Mouse (Mus musculus) mesoderm, embryonic 11.5 days (tissue): Measurements from ENCODE around the gene Tmem72.

ENCODE experiments used
- DNase-seq: peaks from one replicate; pipeline ENCODE4 v3.0.0-alpha.2; 2012; ENCODE audit warnings: low read depth, low spot score

Gene Tmem72

DNA sequence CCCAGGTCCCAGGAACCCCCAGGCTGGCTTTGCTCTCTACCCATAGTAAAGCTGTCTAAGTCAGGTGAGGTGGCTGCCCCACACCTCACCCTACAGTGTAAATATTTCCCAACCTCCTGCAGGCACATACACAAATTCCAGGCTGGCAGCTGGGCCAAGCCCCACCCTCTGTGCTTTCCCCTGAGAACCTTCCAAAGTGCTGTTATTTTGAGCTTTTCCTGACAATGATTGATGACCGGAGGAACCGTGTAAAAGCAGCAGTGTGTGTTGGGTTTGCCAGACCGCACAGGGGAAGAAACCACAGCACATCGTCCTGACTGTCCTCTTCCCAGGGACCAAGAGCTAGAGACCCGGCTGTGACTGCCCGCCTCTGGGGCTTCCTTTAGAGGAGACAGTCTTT is 66.3 kb downstream of the Tmem72 start, which contains the start of gene Depp1:
Gene Depp1, plus strand, starts transcription at position 204 of the 400 bp plus-strand sequence.
- DNase-seq, result peak; percentile 78

GRCm38 (mm10) chr6:116649811-116650210 is 66.9 kb downstream of the Tmem72 start:
- no peak for DNase-seq

DNA sequence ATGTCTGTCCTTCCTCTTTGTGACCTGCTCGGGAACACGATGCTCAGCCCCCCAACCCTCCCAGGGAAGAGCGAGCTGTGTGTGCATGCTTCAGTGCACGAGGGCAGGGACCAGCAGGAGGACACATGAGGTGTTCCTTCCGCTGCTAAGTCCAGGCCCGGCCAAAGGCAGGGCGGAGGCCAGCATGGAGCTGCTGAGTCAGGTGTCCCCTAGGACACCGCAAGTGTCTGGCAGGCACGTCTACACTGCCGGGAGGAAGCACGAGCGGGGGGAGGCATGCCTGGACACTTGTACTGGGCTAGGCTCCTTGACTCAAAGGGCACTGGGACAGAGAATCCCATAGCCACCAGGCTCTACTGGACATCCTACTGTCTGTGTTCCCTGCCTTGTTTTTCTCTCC is 69.0 kb downstream of the Tmem72 start:
- no peak for DNase-seq

- DNase-seq, result no peak
Observed at GRCm38 (mm10) chr6:116644335-116644734, 72.4 kb downstream of the Tmem72 start.

- DNase-seq, result no peak
Observed at GRCm38 (mm10) chr6:116643881-116644280, 72.8 kb downstream of the Tmem72 start.

DNA sequence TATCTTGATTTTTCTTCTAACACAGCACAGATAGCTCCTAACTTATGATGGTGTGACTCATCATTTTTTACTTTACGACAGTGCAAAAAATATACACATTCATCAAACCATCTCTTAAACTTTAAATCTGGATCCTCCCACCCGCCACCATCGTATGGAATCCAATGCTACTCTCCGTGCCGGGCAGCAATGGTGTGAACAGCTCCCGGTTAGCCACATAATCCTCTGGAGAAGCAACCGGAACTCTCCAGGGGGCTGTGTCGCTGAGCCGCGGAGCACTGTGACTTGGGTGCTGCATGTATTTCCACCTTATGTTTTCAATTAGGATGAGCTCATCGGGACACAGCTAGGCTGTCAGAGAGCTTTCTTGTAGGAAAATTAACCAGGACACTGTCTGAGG is 73.8 kb downstream of the Tmem72 start:
- DNase-seq, result no peak

GRCm38 (mm10) chr6:116639663-116640062 is 77.0 kb downstream of the Tmem72 start:
- no peak for DNase-seq

DNA sequence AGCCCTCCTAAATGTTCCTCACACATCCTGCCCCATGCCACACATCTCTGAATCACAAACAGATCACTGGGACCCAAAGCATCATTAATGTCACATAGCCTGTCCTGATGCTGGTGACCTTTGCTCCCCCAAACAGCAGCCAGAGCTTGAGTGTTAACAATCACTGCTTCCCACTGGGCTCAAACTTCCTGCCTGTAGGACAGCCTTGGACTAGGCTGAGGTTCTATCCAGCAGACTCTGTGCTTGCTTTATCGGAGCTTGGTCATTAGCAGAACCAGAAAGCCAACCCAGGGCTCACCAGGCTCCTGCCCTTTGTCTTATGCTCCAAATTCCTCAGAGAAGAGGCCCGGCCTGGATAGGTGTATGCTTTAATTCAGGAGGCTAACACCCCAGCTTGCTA is 77.8 kb downstream of the Tmem72 start:
- no peak for DNase-seq

DNA sequence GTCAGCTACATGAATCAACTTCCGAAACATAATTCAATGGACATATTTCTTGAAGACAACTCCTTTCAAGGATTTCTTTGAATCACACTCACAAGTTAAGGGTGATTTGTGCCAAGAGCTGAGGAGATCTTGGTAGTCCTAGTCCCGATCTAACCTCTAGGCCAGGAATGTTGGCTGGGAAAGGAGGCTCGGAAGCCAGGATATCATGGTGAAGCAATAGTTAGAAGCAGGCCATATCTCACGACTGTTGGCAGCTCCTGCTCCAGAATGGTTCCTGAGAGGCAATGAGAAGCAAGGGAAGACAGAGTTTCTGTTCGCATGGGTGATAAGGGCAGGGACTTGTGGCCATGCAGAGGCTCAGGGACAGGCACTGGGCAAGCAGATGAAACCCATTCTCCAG is 79.2 kb downstream of the Tmem72 start:
- no peak for DNase-seq

GRCm38 (mm10) chr6:116636581-116637235 is 80.0 kb downstream of the Tmem72 start:
- DNase-seq, result no peak

DNA sequence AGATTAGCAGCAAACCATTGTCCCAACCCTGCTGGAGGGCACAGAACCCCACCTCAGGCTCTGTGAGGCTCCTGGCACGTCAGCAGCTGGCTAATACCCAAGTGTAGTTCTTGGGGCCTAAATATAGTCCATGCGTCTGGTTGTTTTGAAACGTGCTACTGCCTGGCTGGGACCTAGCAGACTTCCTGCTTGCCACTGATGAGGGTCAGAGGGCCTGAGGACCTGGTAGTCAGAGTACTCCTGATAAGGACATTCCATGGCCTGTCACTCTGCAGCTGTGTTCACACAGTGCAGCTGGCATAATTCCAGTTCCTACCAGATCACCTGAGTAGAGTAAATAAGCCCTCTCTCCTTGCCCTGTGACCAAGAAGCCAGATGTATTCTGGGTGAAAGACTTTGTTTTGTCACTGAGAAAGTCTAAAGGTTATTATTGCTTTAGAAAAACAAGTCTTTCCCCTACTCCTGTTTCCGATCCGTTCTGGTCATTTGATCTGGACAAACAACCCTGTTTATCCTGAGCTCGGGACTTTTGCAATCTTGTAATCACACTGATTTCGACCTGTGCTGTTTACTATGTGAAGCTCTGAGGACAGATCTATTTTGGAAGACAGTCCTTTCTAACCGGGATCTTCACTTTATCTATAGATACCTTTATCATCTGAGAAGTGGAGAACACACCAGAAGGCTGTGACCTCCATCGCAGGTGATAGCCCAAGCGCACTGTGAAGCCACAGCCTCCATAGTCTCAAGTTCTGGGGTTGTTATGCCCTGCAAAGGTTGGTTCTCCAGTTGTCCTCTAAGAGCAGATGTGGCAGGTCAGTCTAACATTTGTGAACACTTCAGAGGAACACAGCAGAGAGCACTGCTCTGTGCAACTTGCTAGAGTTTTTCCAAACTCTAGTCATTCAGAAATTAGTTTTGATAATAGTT is 81.2 kb downstream of the Tmem72 start:
- DNase-seq, result peak; percentile 30

- DNase-seq, result no peak
Observed at GRCm38 (mm10) chr6:116633741-116634695, 82.7 kb downstream of the Tmem72 start.

DNA sequence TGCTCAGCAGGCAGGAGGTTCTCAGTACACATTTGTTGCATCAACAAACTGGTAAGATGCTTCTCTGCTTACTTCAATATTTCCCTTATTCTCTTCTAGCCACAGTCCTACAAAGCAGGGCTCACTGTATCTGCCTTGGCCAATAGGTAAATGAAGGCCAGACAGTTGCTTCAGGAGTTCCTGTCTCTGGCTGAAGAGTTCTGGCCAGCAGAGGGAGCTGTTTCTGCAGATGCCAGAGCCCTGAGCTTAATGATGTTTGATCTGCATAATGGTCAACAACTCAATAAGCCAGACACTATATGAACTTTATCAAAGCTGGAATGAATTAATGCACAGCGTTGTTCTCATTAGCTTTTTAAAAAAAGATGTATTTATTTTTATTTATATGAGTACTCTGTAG is 84.6 kb downstream of the Tmem72 start:
- peak; percentile 70 for DNase-seq

GRCm38 (mm10) chr6:116629766-116630165 is 86.9 kb downstream of the Tmem72 start:
- no peak for DNase-seq
